Mouse (Mus musculus) limb, embryonic 10.5 days (tissue): Measurements from ENCODE around the gene Rhox6. TPM values are rescaled to one million over a fixed set of nuclear protein-coding genes. Genes with fewer than 3 reads are reported as not detected.
"Not testable (repeated sequence)": the region's sequence is repeated elsewhere in the genome, so short reads cannot be mapped to it uniquely, and the experiment has no call there.

Experiments
- DNase-seq: peaks from one replicate; pipeline ENCODE4 v3.0.0-alpha.2; 2017; ENCODE audit warnings: low spot score
- H3K27ac ChIP-seq: fragments of 300-500 bp; sonication (generic); 2 replicates; pipeline ENCODE4 v1.5.1; 2016; ENCODE audit warnings: mild to moderate bottlenecking
- H3K27me3 ChIP-seq: fragments of 300-500 bp; sonication (generic); 2 replicates; pipeline ENCODE4 v1.6.1; 2016; ENCODE audit warnings: low read depth, mild to moderate bottlenecking; ENCODE audit not compliant: poor library complexity, severe bottlenecking
- H3K36me3 ChIP-seq: fragments of 300-500 bp; sonication (generic); 2 replicates; pipeline ENCODE4 v1.6.1; 2016; ENCODE audit warnings: mild to moderate bottlenecking, moderate library complexity
- H3K4me1 ChIP-seq: fragments of 300-500 bp; sonication (generic); 2 replicates; pipeline ENCODE4 v1.6.1; 2016
- H3K4me3 ChIP-seq: fragments of 300-500 bp; sonication (generic); 2 replicates; pipeline ENCODE4 v1.5.1; 2016; ENCODE audit warnings: mild to moderate bottlenecking, moderate library complexity
- H3K9me3 ChIP-seq: fragments of 300-500 bp; sonication (generic); replicated peaks from 2 replicates; pipeline ENCODE4 v1.6.1; 2016; ENCODE audit warnings: mild to moderate bottlenecking
- WGBS: fragments of 180-500 bp; shearing (Covaris S2); methylation state at CpG from one replicate; pipeline ENCODE4 v1.1.7; 2016; 5-methylcytosine and 5-hydroxymethylcytosine counted together
- polyA plus RNA-seq: library from polyadenylated mRNA; unstranded; fragments of >200 nt; fragmentation: Nextera tagmentation; extraction: Ambion mirVana; gene quantifications from 2 replicates; pipeline ENCODE4 v1.2.1, GENCODE M21; 2016

Gene Rhox6
- polyA plus RNA-seq: not detected in 2 replicates

GRCm38 (mm10) chrX:37826610-37827009, at the start of gene Rhox6:
Gene Rhox6, plus strand, starts transcription at chrX:37826910.
- H3K4me1 ChIP-seq, DNase-seq, H3K4me3 ChIP-seq, H3K9me3 ChIP-seq, H3K27ac ChIP-seq, H3K36me3 ChIP-seq, H3K27me3 ChIP-seq: not testable (repeated sequence)
- WGBS: 96% methylated on average over 4 of the region's 12 CpGs

DNA sequence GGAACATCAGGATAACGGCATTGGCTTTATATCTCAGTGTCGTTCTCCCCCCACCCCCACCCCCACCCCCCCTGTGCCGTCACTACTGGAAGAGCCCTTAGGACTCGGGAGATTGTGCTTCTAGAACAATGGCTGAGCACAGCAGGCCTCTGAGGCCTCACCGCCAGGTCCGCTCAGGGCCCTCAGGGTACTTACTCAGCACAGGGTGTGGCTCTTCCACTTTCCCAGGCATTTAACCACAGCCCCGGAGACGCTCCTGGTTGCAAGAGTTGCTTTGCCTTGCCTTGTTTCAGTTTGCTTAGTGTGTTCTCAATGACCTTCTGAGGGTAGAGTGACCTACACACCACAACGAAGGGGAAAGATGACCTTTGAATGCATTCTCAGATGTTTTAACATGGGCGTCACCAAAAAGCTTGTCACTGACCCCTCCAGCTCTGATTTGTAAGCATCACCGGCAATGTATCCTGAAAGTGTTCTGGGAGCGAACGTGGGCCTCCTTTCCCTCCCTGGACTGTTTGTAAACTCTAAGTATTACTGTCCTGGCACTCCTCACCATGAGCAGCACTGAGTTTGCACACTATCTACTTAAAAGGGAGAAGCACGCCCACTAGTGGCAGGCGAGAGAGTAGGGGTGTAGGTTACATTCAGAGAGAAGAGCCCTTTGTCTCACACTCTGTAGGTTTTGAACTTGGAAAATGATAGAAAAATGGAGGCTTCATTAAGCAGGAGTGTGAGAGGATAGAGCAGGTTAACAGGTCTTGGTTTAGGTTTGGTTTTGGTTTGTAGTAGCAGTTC, 19.2 kb upstream of the Rhox6 start:
- H3K27ac ChIP-seq: no peak overlapping the region
- no peaks in the 10 kb centered on the region for H3K27me3 ChIP-seq
- WGBS: 86% methylated on average over 12 of the region's 15 CpGs
- H3K36me3 ChIP-seq: no peaks in the 10 kb centered on the region
- no peak overlapping the region for H3K4me3 ChIP-seq
- H3K9me3 ChIP-seq: no peaks in the 10 kb centered on the region
- no peaks in the 10 kb centered on the region for H3K4me1 ChIP-seq
- no peak for DNase-seq

DNA sequence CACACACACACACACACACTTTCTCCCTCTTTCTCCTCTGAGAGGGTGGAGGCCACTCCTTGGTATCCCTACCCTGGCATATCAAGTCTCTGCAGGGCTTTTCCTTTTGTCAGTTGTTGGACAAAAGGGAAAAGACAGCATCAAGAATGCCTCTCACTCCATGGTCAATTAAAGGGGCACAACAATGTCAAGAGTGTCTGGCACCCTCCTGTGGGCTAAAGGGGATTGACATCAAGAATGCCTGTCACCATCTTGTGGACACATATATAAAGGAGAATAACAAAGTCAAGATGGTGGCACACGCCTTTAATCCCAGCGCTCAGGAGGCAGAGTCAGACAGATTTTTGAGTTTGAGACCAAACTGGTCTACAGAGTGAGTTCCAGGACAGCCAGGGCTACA, 17.3 kb upstream of the Rhox6 start:
- Histone ChIP-seq H3K9me3 (no peaks in the 10 kb centered on the region), H3K36me3 (no peaks in the 10 kb centered on the region), H3K27ac (no peak overlapping the region), H3K4me1 (no peaks in the 10 kb centered on the region), H3K4me3 (no peak overlapping the region), H3K27me3 (no peaks in the 10 kb centered on the region)
- 95% methylated on average over 2 of the region's 2 CpGs for WGBS
- no peak for DNase-seq

GRCm38 (mm10) chrX:37811179-37811578, 15.5 kb upstream of the Rhox6 start:
- Histone ChIP-seq H3K27me3 (no peaks in the 10 kb centered on the region), H3K36me3 (no peaks in the 10 kb centered on the region), H3K4me1 (no peaks in the 10 kb centered on the region), H3K9me3 (no peaks in the 10 kb centered on the region), H3K27ac (no peak overlapping the region), H3K4me3 (no peak overlapping the region)
- 27% methylated on average over 5 of the region's 5 CpGs for WGBS
- peak; percentile 54 for DNase-seq

- Histone ChIP-seq H3K27ac (no peak overlapping the region), H3K36me3 (no peaks in the 10 kb centered on the region), H3K4me1 (no peaks in the 10 kb centered on the region), H3K9me3 (no peaks in the 10 kb centered on the region), H3K27me3 (no peaks in the 10 kb centered on the region), H3K4me3 (no peak overlapping the region)
- WGBS: 78% methylated on average over 10 of the region's 10 CpGs
- DNase-seq: no peak
These were observed 11.0 kb upstream of the Rhox6 start for GRCm38 (mm10) chrX:37815665-37816064.

- H3K4me3 ChIP-seq, H3K27me3 ChIP-seq, DNase-seq, H3K4me1 ChIP-seq, H3K36me3 ChIP-seq, H3K27ac ChIP-seq, H3K9me3 ChIP-seq: not testable (repeated sequence)
- WGBS: 83% methylated on average over 8 of the region's 8 CpGs
These were observed 4.7 kb downstream of the Rhox6 start, which contains the start of gene Rhox7a for GRCm38 (mm10) chrX:37831386-37831785. Gene Rhox7a, plus strand, starts transcription at chrX:37831686.

DNA sequence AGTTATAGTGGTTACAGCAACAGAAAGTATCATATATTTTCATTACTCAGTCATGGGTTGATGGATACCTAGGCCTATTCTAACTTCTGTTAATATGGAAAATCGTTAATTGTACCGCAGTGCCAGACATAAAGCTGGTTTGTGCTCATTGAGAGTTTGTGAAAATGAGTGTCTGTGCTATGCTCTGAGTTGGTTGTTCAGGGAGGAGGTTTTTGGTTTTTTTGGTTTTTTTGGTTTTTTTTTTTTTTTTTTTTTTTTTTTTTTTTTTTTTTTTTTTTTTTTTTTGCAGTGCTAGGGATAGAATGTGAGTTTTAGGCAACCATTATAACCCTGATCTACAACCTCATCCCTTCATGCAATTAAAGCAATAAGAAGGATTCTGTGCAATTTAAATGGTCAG, 44.9 kb downstream of the Rhox6 start:
- Histone ChIP-seq H3K4me1 (no peaks in the 10 kb centered on the region), H3K9me3 (no peaks in the 10 kb centered on the region), H3K4me3 (no peak overlapping the region), H3K27me3 (no peaks in the 10 kb centered on the region), H3K27ac (no peak overlapping the region), H3K36me3 (no peaks in the 10 kb centered on the region)
- no peak for DNase-seq
- 97% methylated on average over 2 of the region's 2 CpGs for WGBS

GRCm38 (mm10) chrX:37878844-37879243, 52.1 kb downstream of the Rhox6 start, which contains the start of gene Rhox8:
Gene Rhox8, minus strand, starts transcription at chrX:37878944.
- no peaks in the 10 kb centered on the region for H3K9me3 ChIP-seq
- no peak within 1 kb of the TSS for H3K27ac ChIP-seq
- DNase-seq: no peak
- no peak within 1 kb of the TSS for H3K4me3 ChIP-seq
- WGBS: 86% methylated on average over 4 of the region's 4 CpGs
- H3K27me3 ChIP-seq: no peaks in the 10 kb centered on the region
- H3K36me3 ChIP-seq: no peaks in the 10 kb centered on the region
- no peaks in the 10 kb centered on the region for H3K4me1 ChIP-seq

Other genes with a start within 250 kb of the Rhox6 start
- not detected in 2 replicates for gene Rhox3f, start 245.9 kb upstream of the Rhox6 start, polyA plus RNA-seq
- not detected in 2 replicates for gene Rhox4f, start 219.2 kb upstream of the Rhox6 start, polyA plus RNA-seq
- not detected in 2 replicates for gene Rhox3g, start 198.3 kb upstream of the Rhox6 start, polyA plus RNA-seq
- not detected in 2 replicates for gene Rhox2g, start 183.4 kb upstream of the Rhox6 start, polyA plus RNA-seq
- not detected in 2 replicates for gene Rhox4g, start 175.6 kb upstream of the Rhox6 start, polyA plus RNA-seq
- not detected in 2 replicates for gene Rhox3h, start 158.1 kb upstream of the Rhox6 start, polyA plus RNA-seq
- not detected in 2 replicates for gene Rhox2h, start 153.6 kb upstream of the Rhox6 start, polyA plus RNA-seq
- gene Rhox5, start 22.1 kb upstream of the Rhox6 start, polyA plus RNA-seq: 1.8 and 2.3 TPM in 2 replicates
- not detected in 2 replicates for gene Rhox7a, start 4.8 kb downstream of the Rhox6 start, polyA plus RNA-seq
- gene Rhox8, start 52.0 kb downstream of the Rhox6 start, polyA plus RNA-seq: not detected in 2 replicates
- not detected in 2 replicates for gene Rhox7b, start 70.3 kb downstream of the Rhox6 start, polyA plus RNA-seq
- gene Rhox9, start 74.9 kb downstream of the Rhox6 start, polyA plus RNA-seq: not detected in 2 replicates
- gene Btg1-ps1, start 191.9 kb downstream of the Rhox6 start, polyA plus RNA-seq: not detected in 2 replicates
- not detected in 2 replicates for gene Btg1-ps2, start 216.2 kb downstream of the Rhox6 start, polyA plus RNA-seq
- gene Rhox10, start 239.6 kb downstream of the Rhox6 start, polyA plus RNA-seq: not detected in 2 replicates